Mouse (Mus musculus) ES-E14 (cell line): ENCODE measurements around the gene Ift22.

Experiments used
- MAFK ChIP-seq: IDR thresholded peaks from 2 replicates; pipeline ENCODE4 v1.6.1; 2014; ENCODE audit warnings: mild to moderate bottlenecking, low read depth, low read length, inconsistent platforms; ENCODE audit not compliant: insufficient read depth
- ZNF384 ChIP-seq: IDR thresholded peaks from 2 replicates; pipeline ENCODE4 v1.6.1; 2012; ENCODE audit warnings: low read depth, low read length, inconsistent platforms

GRCm38 (mm10) chr5:136917613-136918242 is 9.8 kb downstream of the Ift22 start:
- TF ChIP-seq MAFK (no peak), ZNF384 (no peak)
